Mouse (Mus musculus) myocyte (in vitro differentiated cells): ENCODE results near the gene Cadm2. TPM values are rescaled to one million over a fixed set of nuclear protein-coding genes. Genes with fewer than 3 reads are reported as not detected.

ENCODE experiments used
- H3K27me3 ChIP-seq: one replicate; pipeline ENCODE4 v1.6.1; 2011; ENCODE audit not compliant: control insufficient read depth, insufficient read depth, insufficient read length
- H3K36me3 ChIP-seq: one replicate; pipeline ENCODE4 v1.6.1; 2011; ENCODE audit not compliant: control insufficient read depth, insufficient read depth
- H3K4me2 ChIP-seq: one replicate; pipeline ENCODE4 v1.6.1; 2011; ENCODE audit warnings: low read depth, control low read depth
- H3K4me3 ChIP-seq: one replicate; pipeline ENCODE4 v1.5.1; 2011; ENCODE audit warnings: mild to moderate bottlenecking, control low read depth, moderate library complexity
- H3K79me2 ChIP-seq: one replicate; pipeline ENCODE4 v1.6.1; 2011; ENCODE audit not compliant: control insufficient read depth, insufficient read depth
- H3ac ChIP-seq: one replicate; pipeline ENCODE4 v1.6.1; 2011; ENCODE audit not compliant: control insufficient read depth, insufficient read length
- CEBPB ChIP-seq: IDR thresholded peaks from 2 replicates; pipeline ENCODE4 v1.6.1; 2011; ENCODE audit warnings: mild to moderate bottlenecking, moderate library complexity; ENCODE audit not compliant: poor library complexity, insufficient read depth, severe bottlenecking
- E2F4 ChIP-seq: IDR thresholded peaks from one replicate; pipeline ENCODE4 v1.6.1; 2011; ENCODE audit warnings: mild to moderate bottlenecking, control low read depth, moderate library complexity; ENCODE audit not compliant: insufficient read depth
- MAX ChIP-seq: IDR thresholded peaks from one replicate; pipeline ENCODE4 v1.6.1; 2011; ENCODE audit warnings: low read depth, mild to moderate bottlenecking, control low read depth
- MYOD1 ChIP-seq, 3 experiments: IDR thresholded peaks; one replicate each; pipeline ENCODE4 v1.6.1; 2011; ENCODE audit warnings: control low read depth in 2 of 3, low read depth in 2 of 3, mild to moderate bottlenecking in 2 of 3, moderate library complexity in 1 of 3; ENCODE audit not compliant: insufficient read length in 2 of 3, control insufficient read depth in 1 of 3
- MYOG ChIP-seq, 3 experiments: IDR thresholded peaks; one replicate each; pipeline ENCODE4 v1.6.1; 2011; ENCODE audit warnings: control low read depth in 2 of 3, low read depth in 2 of 3, mild to moderate bottlenecking in 2 of 3; ENCODE audit not compliant: insufficient read length in 2 of 3, control insufficient read depth in 1 of 3, insufficient read depth in 1 of 3
- POLR2A ChIP-seq: IDR thresholded peaks from one replicate; pipeline ENCODE4 v1.6.1; 2011; ENCODE audit warnings: low read depth, mild to moderate bottlenecking, control low read depth, moderate library complexity; ENCODE audit not compliant: insufficient read length
- POLR2AphosphoS2 ChIP-seq: IDR thresholded peaks from one replicate; pipeline ENCODE4 v1.6.1; 2011; ENCODE audit warnings: low read depth, control low read depth; ENCODE audit not compliant: insufficient read length
- REST ChIP-seq: IDR thresholded peaks from one replicate; pipeline ENCODE4 v1.6.1; 2011; ENCODE audit warnings: mild to moderate bottlenecking, control low read depth, moderate library complexity; ENCODE audit not compliant: insufficient read depth, insufficient read length
- SRF ChIP-seq: IDR thresholded peaks from one replicate; pipeline ENCODE4 v1.6.1; 2011; ENCODE audit warnings: low read depth; ENCODE audit not compliant: control insufficient read depth, insufficient read length
- TCF12 ChIP-seq: IDR thresholded peaks from one replicate; pipeline ENCODE4 v1.6.1; 2011; ENCODE audit warnings: mild to moderate bottlenecking, control low read depth; ENCODE audit not compliant: poor library complexity, insufficient read depth, severe bottlenecking
- TCF3 ChIP-seq: IDR thresholded peaks from one replicate; pipeline ENCODE4 v1.6.1; 2011; ENCODE audit warnings: low read depth, control low read depth; ENCODE audit not compliant: insufficient read length
- USF1 ChIP-seq: IDR thresholded peaks from one replicate; pipeline ENCODE4 v1.6.1; 2011; ENCODE audit warnings: low read depth, mild to moderate bottlenecking, control low read depth, moderate library complexity
- polyA plus RNA-seq: library from polyadenylated mRNA; unstranded; fragments of >200 nt; fragmentation: generic; extraction: Trizol; gene quantifications from one replicate; pipeline ENCODE4 v1.2.1, GENCODE M21; 2012; ENCODE audit warnings: missing spikeins

The Cadm2 gene
- polyA plus RNA-seq, 1 experiment: 0.01 TPM

DNA sequence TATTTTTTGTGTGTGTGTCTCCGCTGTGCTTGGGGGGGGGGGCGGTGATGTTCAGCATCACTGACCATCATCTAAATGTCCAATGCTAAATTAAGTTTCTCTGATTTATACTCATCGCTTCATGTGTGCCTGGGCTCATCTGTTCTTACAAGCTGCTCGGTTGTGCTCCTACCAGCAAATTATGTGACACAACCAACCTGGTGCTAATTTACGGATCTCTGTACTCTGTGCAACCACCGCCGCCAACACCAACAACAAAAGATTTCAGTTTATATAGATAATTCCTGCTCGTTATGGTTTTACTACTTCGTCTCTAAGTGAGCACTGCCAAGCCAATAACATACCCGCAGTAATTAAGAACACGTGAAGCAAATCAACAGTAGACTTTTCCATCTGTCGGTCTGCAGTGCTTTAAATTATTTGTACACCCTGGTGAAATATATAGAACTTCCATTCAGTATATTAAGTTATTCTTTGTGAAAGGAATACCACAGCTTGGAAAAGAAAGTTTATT lies 700.8 kb downstream of the Cadm2 start:
- H3K4me2 ChIP-seq: no peak overlapping the region
- no peaks in the 10 kb centered on the region for H3K79me2 ChIP-seq
- H3K27me3 ChIP-seq: no peaks in the 10 kb centered on the region
- no peak overlapping the region for H3ac ChIP-seq
- TF ChIP-seq CEBPB (no peak), REST (no peak), MYOG (IDR thresholded peaks at IDR 0.05; ENCODE audit: control insufficient read depth in 1 of 3, insufficient read depth in 1 of 3, insufficient read length in 2 of 3, low read depth in 2 of 3) (no peak), USF1 (no peak), TCF12 (no peak), MAX (no peak)
- H3K36me3 ChIP-seq: no peaks in the 10 kb centered on the region
- no peak overlapping the region for H3K4me3 ChIP-seq

DNA sequence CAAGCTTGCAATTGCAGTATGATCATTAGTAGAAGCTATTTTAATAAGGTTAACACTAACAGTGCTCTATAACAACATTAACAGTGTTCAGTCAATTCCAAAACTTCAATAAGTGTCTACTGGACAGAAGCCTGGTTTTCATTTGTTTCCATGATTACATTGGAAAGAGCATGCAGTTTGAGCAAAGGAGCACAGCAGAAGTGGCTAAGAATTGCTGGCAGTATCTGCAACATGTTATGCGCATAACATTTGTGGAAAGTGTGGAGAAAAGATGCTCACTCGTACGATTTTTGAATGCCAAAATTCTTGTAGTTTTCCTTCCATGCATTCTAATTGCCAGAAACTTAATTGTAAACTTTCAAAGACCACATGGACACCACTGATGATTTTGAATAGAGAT lies 718.9 kb downstream of the Cadm2 start:
- Histone ChIP-seq H3K4me2 (no peak overlapping the region), H3K79me2 (no peaks in the 10 kb centered on the region)

GRCm38 (mm10) chr16:66900664-66901063 lies 720.0 kb downstream of the Cadm2 start:
- no peaks in the 10 kb centered on the region for H3K27me3 ChIP-seq
- no peak overlapping the region for H3K4me3 ChIP-seq
- H3K36me3 ChIP-seq: no peaks in the 10 kb centered on the region
- H3K79me2 ChIP-seq: no peaks in the 10 kb centered on the region
- TF ChIP-seq USF1: no peak
- TF ChIP-seq MYOD1 (IDR thresholded peaks at IDR 0.05; ENCODE audit: control insufficient read depth in 1 of 3, insufficient read length in 2 of 3, low read depth in 2 of 3): no peak
- TF ChIP-seq MYOG (IDR thresholded peaks at IDR 0.05; ENCODE audit: control insufficient read depth in 1 of 3, insufficient read depth in 1 of 3, insufficient read length in 2 of 3, low read depth in 2 of 3): no peak
- TF ChIP-seq SRF: no peak
- TF ChIP-seq MAX: no peak
- TF ChIP-seq TCF12: no peak
- TF ChIP-seq POLR2A: no peak
- H3K4me2 ChIP-seq: no peak overlapping the region
- H3ac ChIP-seq: no peak overlapping the region

More for the DNA sequence above, 718.9 kb downstream of the Cadm2 start:
- Histone ChIP-seq H3ac (no peak overlapping the region), H3K27me3 (no peaks in the 10 kb centered on the region), H3K36me3 (no peaks in the 10 kb centered on the region), H3K4me3 (no peak overlapping the region)
- no peak for TF ChIP-seq MYOD1 (IDR thresholded peaks at IDR 0.05; ENCODE audit: control insufficient read depth in 1 of 3, insufficient read length in 2 of 3, low read depth in 2 of 3)
- TF ChIP-seq USF1: no peak
- no peak for TF ChIP-seq POLR2AphosphoS2
- TF ChIP-seq MAX: no peak
- no peak for TF ChIP-seq MYOG (IDR thresholded peaks at IDR 0.05; ENCODE audit: control insufficient read depth in 1 of 3, insufficient read depth in 1 of 3, insufficient read length in 2 of 3, low read depth in 2 of 3)
- TF ChIP-seq CEBPB: no peak
- TF ChIP-seq TCF3: no peak
- TF ChIP-seq POLR2A: no peak

- H3K79me2 ChIP-seq: no peaks in the 10 kb centered on the region
- TF ChIP-seq E2F4 (no peak), MYOD1 (IDR thresholded peaks at IDR 0.05; ENCODE audit: control insufficient read depth in 1 of 3, insufficient read length in 2 of 3, low read depth in 2 of 3) (no peak), POLR2AphosphoS2 (no peak), TCF12 (no peak), TCF3 (no peak), MAX (no peak), REST (no peak), CEBPB (no peak), USF1 (no peak), POLR2A (no peak), MYOG (IDR thresholded peaks at IDR 0.05; ENCODE audit: control insufficient read depth in 1 of 3, insufficient read depth in 1 of 3, insufficient read length in 2 of 3, low read depth in 2 of 3) (no peak), SRF (no peak)
- no peak overlapping the region for H3K4me2 ChIP-seq
- H3K36me3 ChIP-seq: no peaks in the 10 kb centered on the region
- H3K27me3 ChIP-seq: no peaks in the 10 kb centered on the region
- H3K4me3 ChIP-seq: no peak overlapping the region
- no peak overlapping the region for H3ac ChIP-seq
Measured at GRCm38 (mm10) chr16:66892359-66892758, 728.3 kb downstream of the Cadm2 start.

- no peak for TF ChIP-seq REST
- no peak for TF ChIP-seq TCF3
- no peak for TF ChIP-seq MYOD1 (IDR thresholded peaks at IDR 0.05; ENCODE audit: control insufficient read depth in 1 of 3, insufficient read length in 2 of 3, low read depth in 2 of 3)
- H3K36me3 ChIP-seq: no peaks in the 10 kb centered on the region
- no peaks in the 10 kb centered on the region for H3K27me3 ChIP-seq
- no peaks in the 10 kb centered on the region for H3K79me2 ChIP-seq
- H3K4me2 ChIP-seq: no peak overlapping the region
- H3ac ChIP-seq: no peak overlapping the region
- H3K4me3 ChIP-seq: no peak overlapping the region
Measured at GRCm38 (mm10) chr16:66891559-66892247, 729.0 kb downstream of the Cadm2 start.
